Mouse (Mus musculus) spleen, adult 12 weeks (tissue): ENCODE results near the gene Atp13a2.

Source experiments
- DNase-seq: peaks from one replicate; pipeline ENCODE4 v3.0.0; 2022; ENCODE audit warnings: low spot score

The Atp13a2 gene

DNA sequence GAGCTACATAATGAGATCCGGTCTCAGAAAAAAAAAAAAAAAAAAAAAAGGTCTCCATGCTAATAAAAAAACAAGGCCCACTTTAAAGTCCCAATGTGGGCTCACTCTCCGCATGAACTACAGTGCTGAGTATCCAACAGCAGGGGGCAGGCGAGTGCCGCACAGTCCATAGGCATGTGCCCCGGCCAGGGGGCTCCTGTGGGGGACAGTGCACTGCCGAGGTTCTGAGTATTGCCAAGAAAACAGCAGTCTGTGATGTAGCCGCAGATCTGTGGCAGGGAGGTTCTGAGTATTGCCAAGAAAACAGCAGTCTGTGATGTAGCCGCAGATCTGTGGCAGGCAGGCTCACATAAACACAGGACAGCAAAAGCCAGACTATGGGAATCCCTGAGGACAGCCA, 58.1 kb downstream of the Atp13a2 start:
- no peak for DNase-seq

DNA sequence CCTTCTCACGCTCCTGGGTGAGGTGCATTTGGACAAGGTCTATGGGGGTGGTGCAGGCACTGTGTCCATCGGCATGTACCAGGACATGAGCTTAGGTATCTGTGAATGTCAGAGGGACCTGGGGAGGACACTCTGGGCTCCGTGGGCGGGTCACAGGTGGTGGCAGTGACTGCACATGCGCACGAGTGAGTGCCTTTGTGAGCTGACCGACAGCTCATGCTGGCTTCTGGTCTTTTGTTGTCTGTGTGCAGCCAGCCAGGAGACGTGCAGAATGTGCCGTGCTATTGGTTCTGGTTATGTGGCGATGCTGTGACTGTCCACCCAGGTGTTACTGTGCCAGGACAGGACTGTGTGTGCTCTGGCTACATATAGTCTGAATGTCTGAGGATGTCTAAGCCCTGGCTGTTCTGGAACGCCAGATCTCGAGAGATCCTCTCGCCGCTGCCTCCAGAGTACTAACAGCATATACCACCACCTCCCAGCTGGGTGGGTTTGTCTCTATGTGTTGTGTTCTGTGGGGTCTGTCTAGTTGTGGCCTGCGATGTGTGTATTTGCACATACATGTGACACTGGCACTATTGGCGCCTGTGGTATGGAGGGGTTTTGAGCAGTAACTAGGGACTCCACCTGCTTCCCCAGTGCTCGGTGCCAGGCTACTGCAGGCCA, 62.3 kb downstream of the Atp13a2 start:
- no peak for DNase-seq

DNA sequence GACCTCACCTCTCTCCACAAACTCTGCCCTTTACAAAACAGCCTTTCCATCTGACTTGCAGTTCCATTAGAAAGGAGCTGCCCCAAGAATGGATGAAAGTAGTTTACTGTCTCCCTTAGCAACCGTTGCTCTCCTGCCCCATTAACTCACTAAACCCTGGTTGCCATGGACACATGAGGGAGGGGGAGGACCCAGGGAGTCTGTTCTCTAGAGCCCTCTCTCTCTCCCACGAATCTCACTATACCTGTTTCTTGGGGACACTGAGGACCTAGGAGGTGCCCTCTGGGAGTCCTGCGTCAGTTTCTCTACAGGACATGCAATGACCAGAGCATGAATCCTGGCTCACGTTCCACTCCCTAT, 62.8 kb downstream of the Atp13a2 start:
- no peak for DNase-seq

GRCm38 (mm10) chr4:141052442-141052841, 65.8 kb downstream of the Atp13a2 start:
- DNase-seq = no peak

- no peak for DNase-seq
Measured at GRCm38 (mm10) chr4:141053138-141053537, 66.5 kb downstream of the Atp13a2 start.

DNA sequence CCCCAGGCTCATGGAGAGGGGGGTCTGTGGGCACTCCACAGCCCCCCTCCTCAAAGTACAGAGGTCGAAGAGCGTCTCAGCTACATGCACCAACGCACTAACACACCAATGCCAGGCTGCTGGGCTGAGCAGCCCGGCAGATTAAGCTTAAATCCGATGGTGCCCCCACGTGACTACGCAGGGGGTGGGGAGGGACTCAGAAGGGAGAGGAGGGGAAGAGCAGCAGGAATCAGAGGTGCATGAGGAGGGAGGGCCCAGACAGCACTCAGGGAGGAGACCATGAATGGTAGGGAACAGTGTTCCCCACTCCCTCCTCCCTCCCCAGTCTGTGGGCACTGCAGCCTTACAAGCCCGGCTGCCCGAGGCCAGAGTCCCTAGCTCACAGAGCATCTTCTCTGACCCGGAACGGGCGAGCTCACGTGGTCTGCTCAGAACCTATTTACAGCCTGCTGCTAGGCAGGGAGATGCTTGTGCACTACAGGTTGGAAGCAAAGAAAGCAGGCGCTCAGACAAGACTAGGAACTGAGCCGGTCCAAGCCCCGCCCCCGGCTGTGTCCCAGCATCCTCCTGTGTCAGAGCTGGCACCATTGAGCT, 67.0 kb downstream of the Atp13a2 start:
- DNase-seq = no peak
